Mouse (Mus musculus) cortical plate, adult 2 months (tissue): ENCODE data around the gene Meig1.

Source experiments
- CTCF ChIP-seq: fragments of 200-500 bp; IDR thresholded peaks from 2 replicates; pipeline ENCODE4 v1.5.1; 2011; ENCODE audit warnings: mild to moderate bottlenecking, control low read depth, low read length; ENCODE audit not compliant: insufficient read depth; ENCODE audit errors: extremely low read depth
- POLR2A ChIP-seq: fragments of 200-500 bp; IDR thresholded peaks from 2 replicates; pipeline ENCODE4 v1.6.1; 2011; ENCODE audit warnings: mild to moderate bottlenecking, low read length, control low read depth; ENCODE audit not compliant: insufficient read depth; ENCODE audit errors: extremely low read depth

GRCm38 (mm10) chr2:3391945-3392344 lies 30.5 kb downstream of the Meig1 start:
- TF ChIP-seq CTCF (no peak), POLR2A (no peak)
